Mouse (Mus musculus) MEL (cell line): ENCODE data around the gene Cdk5rap1.

ENCODE experiments used
- CTCF ChIP-seq, 3 experiments: IDR thresholded peaks in 2 of 3; conservative IDR thresholded peaks in 1 of 3; 2 replicates each; pipeline ENCODE4 v1.5.1; 2011 to 2012; ENCODE audit warnings: low read length in 3 of 3, low read depth in 2 of 3, mild to moderate bottlenecking in 2 of 3, improper control_type of control experiment in 1 of 3, inconsistent platforms in 1 of 3, mixed read lengths in 1 of 3, moderate library complexity in 1 of 3; ENCODE audit not compliant: control insufficient read depth in 1 of 3, insufficient read depth in 1 of 3, poor library complexity in 1 of 3, severe bottlenecking in 1 of 3
- POLR2A ChIP-seq, 2 experiments: IDR thresholded peaks; 2 replicates each; pipeline ENCODE4 v1.6.1; 2011 to 2012; ENCODE audit warnings: low read length in 2 of 2, mild to moderate bottlenecking in 2 of 2, control low read depth in 1 of 2, improper control_type of control experiment in 1 of 2, low read depth in 1 of 2, moderate library complexity in 1 of 2; ENCODE audit not compliant: control insufficient read depth in 1 of 2, insufficient read depth in 1 of 2, poor library complexity in 1 of 2
- POLR2AphosphoS2 ChIP-seq: IDR thresholded peaks from 2 replicates; pipeline ENCODE4 v1.6.1; 2011; ENCODE audit warnings: low read length, improper control_type of control experiment
- RAD21 ChIP-seq: IDR thresholded peaks from 2 replicates; pipeline ENCODE4 v1.6.1; 2011; ENCODE audit warnings: mild to moderate bottlenecking, low read depth, low read length, improper control_type of control experiment
- SIN3A ChIP-seq: IDR thresholded peaks from 2 replicates; pipeline ENCODE4 v1.6.1; 2012; ENCODE audit warnings: low read length, improper control_type of control experiment, inconsistent platforms
- ZNF384 ChIP-seq: IDR thresholded peaks from 2 replicates; pipeline ENCODE4 v1.6.1; 2012; ENCODE audit warnings: low read depth, mild to moderate bottlenecking, inconsistent platforms, low read length, improper control_type of control experiment

DNA sequence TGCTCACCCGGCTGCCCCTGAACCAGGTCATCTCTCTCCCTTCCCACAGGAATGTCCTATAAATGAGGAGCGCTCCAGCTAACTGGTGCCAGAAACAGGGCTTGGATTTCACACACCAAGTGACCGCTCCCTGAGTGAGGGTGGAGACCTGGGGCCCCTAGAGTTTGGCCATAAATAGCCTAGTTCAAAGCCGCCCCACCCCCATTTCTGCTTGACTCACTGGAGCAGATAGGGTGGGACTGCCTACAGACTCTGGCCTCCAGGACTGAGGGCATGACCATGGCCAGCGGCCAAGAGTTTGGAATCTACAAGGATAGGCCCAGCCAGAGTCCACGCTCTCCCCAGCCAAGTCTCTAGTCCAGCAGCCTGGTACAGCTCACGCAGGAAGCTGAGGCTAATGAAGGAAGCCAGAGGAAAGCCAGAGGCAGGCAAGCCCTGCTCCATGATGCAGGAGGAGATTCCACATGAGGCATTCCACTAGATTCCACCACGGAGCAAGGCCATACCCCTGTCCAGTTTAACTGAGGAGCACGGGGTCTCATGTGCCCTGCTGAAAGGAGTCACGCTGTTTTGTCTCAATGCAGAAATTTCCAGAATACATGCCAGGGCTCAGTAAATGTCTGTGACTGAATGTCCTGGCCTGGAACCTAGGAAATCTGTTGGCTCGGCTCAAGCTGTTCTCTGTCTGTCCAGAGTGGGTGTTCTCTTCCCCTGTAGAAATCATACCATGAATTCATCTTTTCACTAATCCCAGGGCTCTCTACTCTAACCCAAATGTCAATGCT is 17.6 kb upstream of the Cdk5rap1 start:
- TF ChIP-seq POLR2A (IDR thresholded peaks at IDR 0.05; ENCODE audit: control insufficient read depth in 1 of 2, insufficient read depth in 1 of 2, low read depth in 1 of 2, low read length in 2 of 2, poor library complexity in 1 of 2) (no peak), CTCF (IDR thresholded peaks at IDR 0.05 in 2 of 3, conservative IDR thresholded peaks at IDR 0.05 in 1 of 3; ENCODE audit: control insufficient read depth in 1 of 3, insufficient read depth in 1 of 3, low read depth in 2 of 3, low read length in 3 of 3, poor library complexity in 1 of 3, severe bottlenecking in 1 of 3) (no peak), ZNF384 (no peak), POLR2AphosphoS2 (no peak), SIN3A (no peak), RAD21 (no peak)
